Mouse (Mus musculus): Measurements from ENCODE around the gene Catsperg2. TPM values are rescaled to one million over a fixed set of nuclear protein-coding genes. Genes with fewer than 3 reads are reported as not detected.
"Not testable (repeated sequence)": the region's sequence is repeated elsewhere in the genome, so short reads cannot be mapped to it uniquely, and the experiment has no call there.

Gene Catsperg2
- total RNA-seq (2022), result under 1 TPM in 2 of 4 experiments, not detected in 2; 0.24 to 0.57 TPM

DNA sequence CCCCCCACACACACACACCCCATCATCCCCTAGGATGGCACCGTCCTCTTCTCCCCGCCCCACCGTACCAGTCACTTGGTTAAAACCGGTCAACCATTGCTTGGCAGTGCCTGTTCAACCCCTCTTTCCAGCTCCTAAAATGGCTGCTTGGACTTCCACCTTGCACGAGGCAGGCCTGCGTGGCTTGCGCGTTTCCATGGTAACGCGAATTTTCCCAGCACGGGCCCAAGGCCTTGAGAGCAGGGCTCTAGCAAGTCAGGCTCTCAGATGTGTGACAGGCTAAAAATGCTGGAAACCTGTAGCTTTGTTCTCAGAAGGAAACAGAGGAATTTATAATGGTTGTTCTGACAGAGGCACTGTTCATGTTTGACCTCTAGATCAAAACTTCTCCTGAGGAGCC lies at the start of gene Catsperg2:
Catsperg2 (minus strand) TSS at position 173 of the 400 bp plus-strand sequence.
- not testable (repeated sequence) for DNase-seq (ENCODE audit: low spot score in 2 of 2)

DNA sequence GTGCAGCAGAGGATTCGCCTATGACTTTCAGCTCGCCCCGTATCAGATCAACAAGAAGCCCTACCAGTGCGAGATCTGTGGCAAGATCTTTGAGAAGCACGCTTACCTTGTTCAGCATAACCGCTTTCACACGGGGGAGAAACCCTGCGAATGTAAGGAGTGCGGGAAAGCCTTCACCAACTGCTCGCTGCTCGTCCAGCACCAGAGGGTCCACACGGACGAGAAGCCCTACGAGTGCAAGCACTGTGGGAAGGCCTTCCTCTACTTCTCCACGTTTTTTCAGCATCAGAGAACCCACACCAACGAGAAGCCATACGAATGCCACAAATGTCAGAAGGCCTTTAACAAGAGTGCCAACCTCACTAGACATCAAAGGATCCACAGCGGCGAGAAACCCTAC lies 49.7 kb upstream of the Catsperg2 start:
- no peak for DNase-seq (ENCODE audit: low spot score in 2 of 2)

- no peak for DNase-seq (ENCODE audit: low spot score in 2 of 2)
Observed at GRCm38 (mm10) chr7:29774371-29774770, 47.5 kb upstream of the Catsperg2 start.

GRCm38 (mm10) chr7:29773503-29773902 lies 46.7 kb upstream of the Catsperg2 start:
- DNase-seq (ENCODE audit: low spot score in 2 of 2), result no peak

GRCm38 (mm10) chr7:29768980-29769379 lies 42.1 kb upstream of the Catsperg2 start:
- DNase-seq (ENCODE audit: low spot score in 2 of 2), result no peak

- peak; percentile 89 to 92 for DNase-seq (ENCODE audit: low spot score in 2 of 2)
Observed at GRCm38 (mm10) chr7:29768090-29768900, 41.5 kb upstream of the Catsperg2 start, which contains the start of gene Zfp84. Zfp84 (plus strand) TSS chr7:29768552.

DNA sequence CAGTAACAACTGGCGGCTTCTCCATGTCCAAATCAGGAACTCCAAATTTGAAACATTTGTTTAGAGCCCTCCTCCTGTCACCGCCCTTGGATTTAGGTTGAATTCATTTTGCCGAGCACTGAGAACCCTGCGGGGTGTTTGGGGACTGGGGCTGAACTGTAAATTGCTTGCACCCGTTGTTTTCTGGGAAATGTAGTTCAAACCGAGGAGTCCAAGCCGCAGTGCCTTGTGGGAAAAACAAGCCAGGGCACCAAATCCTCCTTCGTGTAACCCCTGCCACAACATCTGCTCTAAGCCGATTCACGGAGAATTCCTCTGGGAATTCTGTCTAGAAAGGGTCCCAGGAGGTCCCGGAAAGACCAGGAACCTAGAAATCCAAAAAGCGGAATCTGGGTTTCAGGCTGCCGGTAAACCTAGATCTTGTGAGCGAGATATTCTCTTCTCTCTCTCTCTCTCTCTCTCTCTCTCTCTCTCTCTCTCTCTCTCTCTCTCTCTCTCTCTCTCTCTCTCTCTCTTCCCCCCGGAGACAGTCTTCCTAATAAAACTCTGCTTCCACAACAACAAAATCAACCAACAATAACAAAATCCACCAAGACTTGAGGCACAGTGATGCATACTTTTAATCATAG lies 40.3 kb upstream of the Catsperg2 start:
- peak; percentile 80 to 84 for DNase-seq (ENCODE audit: low spot score in 2 of 2)

DNA sequence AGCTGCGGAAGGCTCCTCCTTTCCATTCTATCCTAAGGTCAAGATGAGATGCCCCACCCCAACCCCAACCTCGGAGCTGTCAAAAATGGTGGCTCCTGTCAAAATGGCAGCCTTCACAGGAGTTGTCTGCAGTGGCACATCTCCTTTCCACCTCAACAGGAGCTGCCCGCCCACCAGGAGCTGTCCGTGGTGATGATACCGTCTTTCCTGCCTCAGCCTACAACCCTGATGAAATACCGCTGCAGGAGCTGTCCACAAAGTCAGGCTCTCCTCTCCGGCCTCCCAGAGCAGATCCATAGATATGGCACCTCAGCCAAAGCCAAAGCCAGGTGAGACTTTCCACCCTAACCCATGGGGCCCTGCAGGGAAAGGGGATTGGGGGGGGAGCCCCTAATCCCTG lies 37.9 kb upstream of the Catsperg2 start:
- no peak for DNase-seq (ENCODE audit: low spot score in 2 of 2)

- DNase-seq (ENCODE audit: low spot score in 2 of 2), result no peak
Observed at GRCm38 (mm10) chr7:29760476-29760875, 33.6 kb upstream of the Catsperg2 start.

DNA sequence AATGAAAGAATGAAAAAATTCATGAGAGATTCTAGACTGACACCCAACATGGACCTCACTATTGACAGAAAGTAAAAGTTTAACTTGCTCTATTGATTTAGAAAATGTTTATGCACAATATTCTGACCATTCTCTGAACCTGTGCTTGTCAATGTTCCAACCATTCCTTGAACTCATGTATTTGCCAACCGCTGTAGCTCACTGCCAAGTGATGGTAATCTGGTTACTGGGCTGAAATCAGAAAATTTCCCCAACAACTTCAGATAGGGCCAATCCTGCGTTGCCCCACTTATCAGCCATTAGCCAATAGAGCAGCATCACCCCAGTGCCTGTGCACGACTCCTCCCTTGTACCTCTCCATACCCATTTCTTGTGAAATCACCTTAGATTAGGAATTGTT lies 15.4 kb upstream of the Catsperg2 start:
- no peak for DNase-seq (ENCODE audit: low spot score in 2 of 2)

DNA sequence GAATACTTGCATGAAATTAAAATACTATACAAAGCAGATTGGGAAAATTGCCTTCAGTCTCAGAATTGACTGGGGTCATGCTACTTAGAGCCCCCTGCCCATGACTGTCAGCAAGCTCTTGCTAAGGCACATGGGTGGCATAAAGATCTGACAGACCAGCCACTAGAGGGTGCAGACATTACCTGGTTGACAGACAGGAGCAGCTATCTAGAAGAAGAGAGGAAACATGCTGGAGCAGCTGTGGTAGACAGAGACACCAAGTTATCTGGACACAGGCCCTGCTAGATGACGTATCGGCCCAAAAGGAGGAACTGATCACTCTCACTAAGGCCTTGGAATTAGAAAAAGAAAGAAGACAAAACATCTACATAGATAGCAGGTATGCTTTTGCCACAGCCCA lies 1.2 kb upstream of the Catsperg2 start:
- no peak for DNase-seq (ENCODE audit: low spot score in 2 of 2)

GRCm38 (mm10) chr7:29725461-29726142 lies 1.2 kb downstream of the Catsperg2 start:
- not testable (repeated sequence) for DNase-seq (ENCODE audit: low spot score in 2 of 2)

GRCm38 (mm10) chr7:29708891-29709290 lies 17.9 kb downstream of the Catsperg2 start:
- not testable (repeated sequence) for DNase-seq (ENCODE audit: low spot score in 2 of 2)

DNA sequence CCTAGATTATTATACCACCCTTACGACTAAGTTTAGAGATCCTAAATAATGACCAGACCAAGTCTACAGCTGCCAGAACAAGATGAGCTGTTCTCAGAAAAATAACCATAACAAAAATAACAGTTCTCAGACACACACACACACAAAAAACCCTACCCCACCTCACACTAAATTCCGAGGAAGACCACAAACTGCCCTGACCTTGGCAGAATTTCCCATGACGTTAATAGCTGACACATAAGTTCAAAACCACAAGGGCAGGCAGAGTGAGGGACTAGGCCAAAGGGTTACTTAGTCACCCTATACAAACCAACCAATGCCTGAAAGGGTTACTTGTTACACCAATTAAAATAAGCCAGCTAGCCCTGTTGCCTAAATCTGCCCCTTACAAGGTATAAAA lies 31.6 kb downstream of the Catsperg2 start:
- DNase-seq (ENCODE audit: low spot score in 2 of 2), result not testable (repeated sequence)

- DNase-seq (ENCODE audit: low spot score in 2 of 2), result no peak
Observed at GRCm38 (mm10) chr7:29681868-29682267, 45.0 kb downstream of the Catsperg2 start.

Small RNA genes within 50 kb of the gene (microRNA-seq; reads per million reads assigned to microRNA genes)
- 3.5 to 5.8 reads per million in 2 experiments for gene Mir1964

Other genes starting within 250 kb of the Catsperg2 start
- 100 to 1,000 TPM; 158 to 231 (median 197) TPM for gene Sipa1l3, start 208.4 kb downstream of the Catsperg2 start, total RNA-seq (2022)
- 10 to 100 TPM; 17.7 to 18.8 (median 18.2) TPM for gene Zfp84, start 41.5 kb upstream of the Catsperg2 start, total RNA-seq (2022)
- gene Zfp30, start 57.0 kb upstream of the Catsperg2 start, total RNA-seq (2022), result 10 to 100 TPM; 10.2 to 11.7 (median 10.5) TPM
- gene Zfp790, start 89.1 kb upstream of the Catsperg2 start, total RNA-seq (2022), result 10 to 100 TPM; 20.7 to 28.9 (median 23.7) TPM
- 10 to 100 TPM; 18.6 to 24.0 (median 20.8) TPM for gene Zfp940, start 126.6 kb upstream of the Catsperg2 start, total RNA-seq (2022)
- gene Zfp420, start 132.9 kb upstream of the Catsperg2 start, total RNA-seq (2022), result 10 to 100 TPM; 14.9 to 23.0 (median 17.0) TPM
- gene Zfp27, start 179.5 kb upstream of the Catsperg2 start, total RNA-seq (2022), result 10 to 100 TPM; 17.8 to 21.2 (median 18.0) TPM
- gene Zfp383, start 181.2 kb upstream of the Catsperg2 start, total RNA-seq (2022), result 10 to 100 TPM in 1 of 4 experiments, 1 to 10 TPM in 3; 8.3 to 11.0 (median 9.2) TPM
- gene Zfp74, start 227.1 kb upstream of the Catsperg2 start, total RNA-seq (2022), result 10 to 100 TPM; 17.2 to 19.9 (median 18.2) TPM

Measured in layer of hippocampus, adult 8-10 months (tissue).